Mouse (Mus musculus): Measurements from ENCODE around the gene Il21. TPM values are rescaled to one million over a fixed set of nuclear protein-coding genes. Genes with fewer than 3 reads are reported as not detected.

The Il21 gene
- not detected in 2 replicates for polyA plus RNA-seq (2015; fragmentation: Nextera tagmentation; extraction: Ambion mirVana)

DNA sequence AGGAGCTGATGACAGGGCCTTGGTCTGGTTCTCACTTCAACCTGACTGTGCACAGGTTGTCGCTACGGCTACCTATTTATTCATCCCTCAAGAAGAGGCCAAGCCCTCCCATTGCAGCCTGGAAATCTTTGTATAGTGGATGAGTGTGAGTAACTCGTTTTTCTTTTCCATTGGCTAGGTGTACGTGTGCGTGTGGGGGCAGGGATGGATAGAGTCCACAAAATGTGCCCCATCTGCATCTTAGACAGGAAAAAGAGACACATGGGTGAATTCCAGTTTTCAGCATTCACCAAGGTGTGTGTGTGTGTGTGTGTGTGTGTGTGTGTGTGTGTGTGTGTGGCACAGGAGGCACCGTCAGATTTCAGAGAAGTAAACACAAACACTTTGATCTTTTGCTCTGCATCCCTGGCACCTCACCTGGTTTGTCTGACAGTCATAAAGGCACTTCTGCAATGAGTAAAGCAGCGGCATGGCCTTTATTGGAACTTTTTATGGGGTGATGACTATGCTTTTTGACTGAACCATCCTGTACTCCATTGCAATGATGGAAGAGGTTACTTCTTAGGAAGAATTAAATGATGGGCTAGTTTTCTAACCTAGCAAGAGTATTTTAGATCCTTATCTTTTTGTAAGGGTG is at the start of gene Il21:
Gene Il21, minus strand, starts transcription at position 51 of the 637 bp plus-strand sequence.
- H3K4me2 ChIP-seq: no peak within 1 kb of the TSS
- H3K9me3 ChIP-seq: no peaks in the 10 kb centered on the region
- ATAC-seq (ENCODE audit: insufficient number of reproducible peaks, low FRiP score, low TSS enrichment, low read depth): no peak
- no peak within 1 kb of the TSS for H3K4me3 ChIP-seq
- H3K9ac ChIP-seq: no peak within 1 kb of the TSS
- H3K4me1 ChIP-seq: no peaks in the 10 kb centered on the region
- H3K27me3 ChIP-seq: no peaks in the 10 kb centered on the region
- no peaks in the 10 kb centered on the region for H3K36me3 ChIP-seq
- 72% methylated on average over 7 of the region's 7 CpGs for WGBS
- H3K27ac ChIP-seq: no peak within 1 kb of the TSS

DNA sequence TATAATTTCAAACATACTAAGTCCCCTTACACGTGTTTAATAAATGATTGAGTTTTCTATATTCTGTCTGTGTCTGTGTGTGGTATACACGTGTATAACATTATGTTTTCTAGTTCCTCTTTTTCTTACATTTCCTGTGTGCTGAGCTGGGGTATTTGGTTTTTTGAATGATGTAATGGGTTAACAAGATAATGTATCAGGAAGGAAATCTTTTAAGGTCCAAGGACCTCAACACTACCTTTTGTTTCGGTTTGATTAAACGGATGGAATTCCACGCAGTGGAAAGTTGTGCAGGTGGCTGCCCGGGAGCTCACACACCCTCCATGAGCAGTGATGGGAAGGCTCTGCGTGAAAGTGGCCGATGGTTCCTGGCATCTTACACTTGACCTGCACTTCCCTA is 48.4 kb upstream of the Il21 start:
- Histone ChIP-seq H3K27ac (no peak overlapping the region), H3K9me3 (no peaks in the 10 kb centered on the region), H3K4me2 (no peak overlapping the region), H3K4me1 (no peaks in the 10 kb centered on the region), H3K9ac (no peak overlapping the region), H3K36me3 (no peaks in the 10 kb centered on the region), H3K4me3 (no peak overlapping the region), H3K27me3 (no peaks in the 10 kb centered on the region)
- 71% methylated on average over 8 of the region's 8 CpGs for WGBS
- ATAC-seq (ENCODE audit: insufficient number of reproducible peaks, low FRiP score, low TSS enrichment, low read depth): no peak

GRCm38 (mm10) chr3:37280221-37280620 is 47.8 kb upstream of the Il21 start:
- no peaks in the 10 kb centered on the region for H3K9me3 ChIP-seq
- no peak for ATAC-seq (ENCODE audit: insufficient number of reproducible peaks, low FRiP score, low TSS enrichment, low read depth)
- no peaks in the 10 kb centered on the region for H3K27me3 ChIP-seq
- no peak overlapping the region for H3K4me3 ChIP-seq
- no peak overlapping the region for H3K9ac ChIP-seq
- H3K36me3 ChIP-seq: no peaks in the 10 kb centered on the region
- WGBS: 81% methylated on average over 1 of the region's 1 CpGs
- H3K27ac ChIP-seq: no peak overlapping the region
- H3K4me1 ChIP-seq: no peaks in the 10 kb centered on the region
- H3K4me2 ChIP-seq: no peak overlapping the region

DNA sequence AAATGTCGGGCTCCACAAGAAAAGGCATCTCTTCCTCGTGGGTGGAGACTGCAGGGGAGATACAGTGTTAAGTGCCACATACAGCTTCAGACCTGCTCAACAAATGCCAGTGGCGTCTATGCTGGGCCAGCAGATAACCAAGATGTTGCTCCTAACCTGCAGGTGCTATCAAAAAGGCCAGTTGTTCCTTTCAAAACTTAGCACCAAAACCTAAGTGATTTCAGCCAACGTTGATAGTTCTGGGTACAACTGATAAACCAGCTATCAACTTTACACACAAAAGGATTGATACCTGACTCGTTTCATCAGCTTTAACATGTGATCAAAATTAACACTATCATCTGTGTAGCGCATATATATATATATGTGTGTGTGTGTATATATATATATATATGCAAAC is 42.2 kb upstream of the Il21 start:
- Histone ChIP-seq H3K27me3 (no peaks in the 10 kb centered on the region), H3K4me1 (no peaks in the 10 kb centered on the region), H3K9ac (no peak overlapping the region), H3K9me3 (no peaks in the 10 kb centered on the region), H3K4me2 (no peak overlapping the region), H3K4me3 (no peak overlapping the region), H3K27ac (no peak overlapping the region), H3K36me3 (no peaks in the 10 kb centered on the region)
- no peak for ATAC-seq (ENCODE audit: insufficient number of reproducible peaks, low FRiP score, low TSS enrichment, low read depth)
- 78% methylated on average over 6 of the region's 6 CpGs for WGBS

GRCm38 (mm10) chr3:37273092-37273491 is 40.7 kb upstream of the Il21 start:
- Histone ChIP-seq H3K9ac (no peak overlapping the region), H3K4me3 (no peak overlapping the region), H3K27ac (no peak overlapping the region), H3K36me3 (no peaks in the 10 kb centered on the region), H3K4me1 (no peaks in the 10 kb centered on the region), H3K4me2 (no peak overlapping the region), H3K27me3 (no peaks in the 10 kb centered on the region), H3K9me3 (no peaks in the 10 kb centered on the region)
- no peak for ATAC-seq (ENCODE audit: insufficient number of reproducible peaks, low FRiP score, low TSS enrichment, low read depth)
- 80% methylated on average over 7 of the region's 7 CpGs for WGBS

DNA sequence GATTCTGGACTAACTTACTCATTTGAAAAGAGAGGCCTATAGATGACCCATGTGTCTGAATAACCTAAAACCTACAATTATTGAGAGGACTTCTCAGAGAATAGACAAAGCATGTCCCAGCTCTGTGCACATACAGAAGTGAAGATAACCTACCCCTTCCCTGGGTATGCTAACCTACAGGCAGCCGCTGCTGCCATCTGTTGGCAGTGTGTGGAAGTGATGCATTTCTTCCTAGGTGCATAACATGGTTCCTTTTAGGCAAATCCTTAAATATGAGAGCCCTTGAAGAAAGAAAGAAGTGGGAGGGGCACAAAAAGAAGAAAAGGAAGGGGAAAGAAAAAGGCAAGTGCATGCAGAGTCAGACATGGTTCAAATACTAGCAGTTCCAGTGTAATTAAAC is 38.8 kb upstream of the Il21 start:
- no peak overlapping the region for H3K9ac ChIP-seq
- ATAC-seq (ENCODE audit: insufficient number of reproducible peaks, low FRiP score, low TSS enrichment, low read depth): no peak
- no peaks in the 10 kb centered on the region for H3K27me3 ChIP-seq
- no peak overlapping the region for H3K4me3 ChIP-seq
- H3K27ac ChIP-seq: no peak overlapping the region
- 0% methylated on average over 1 of the region's 1 CpGs for WGBS
- no peak overlapping the region for H3K4me2 ChIP-seq
- no peaks in the 10 kb centered on the region for H3K36me3 ChIP-seq
- no peaks in the 10 kb centered on the region for H3K9me3 ChIP-seq
- no peaks in the 10 kb centered on the region for H3K4me1 ChIP-seq

- no peak overlapping the region for H3K9ac ChIP-seq
- H3K27me3 ChIP-seq: no peaks in the 10 kb centered on the region
- no peaks in the 10 kb centered on the region for H3K4me1 ChIP-seq
- H3K9me3 ChIP-seq: no peaks in the 10 kb centered on the region
- no peak for ATAC-seq (ENCODE audit: insufficient number of reproducible peaks, low FRiP score, low TSS enrichment, low read depth)
- no peak overlapping the region for H3K4me2 ChIP-seq
- H3K4me3 ChIP-seq: no peak overlapping the region
- WGBS: 79% methylated on average over 4 of the region's 4 CpGs
- no peak overlapping the region for H3K27ac ChIP-seq
- no peaks in the 10 kb centered on the region for H3K36me3 ChIP-seq
These were observed 37.5 kb upstream of the Il21 start for GRCm38 (mm10) chr3:37269926-37270325.

DNA sequence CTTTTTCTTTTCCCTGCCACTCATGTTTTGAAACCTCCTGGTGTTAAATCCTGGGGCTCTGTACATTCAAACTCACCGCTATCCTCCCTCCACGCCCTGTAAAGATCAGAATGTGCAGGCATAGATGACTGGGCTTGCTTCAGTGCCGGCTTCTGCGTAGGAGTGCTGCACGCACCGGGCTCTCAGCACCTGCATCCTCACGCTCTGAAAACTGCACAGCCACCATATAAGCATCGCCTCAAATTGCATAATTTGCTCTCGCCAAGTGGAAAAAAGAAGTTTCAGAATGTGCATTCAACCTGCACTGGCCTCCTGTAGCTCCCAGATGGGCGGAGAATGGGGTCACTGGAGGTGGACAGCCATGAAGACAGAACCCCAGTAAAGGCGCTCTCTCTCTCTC is 35.9 kb upstream of the Il21 start:
- Histone ChIP-seq H3K27me3 (no peaks in the 10 kb centered on the region), H3K4me1 (no peaks in the 10 kb centered on the region), H3K9ac (no peak overlapping the region), H3K36me3 (no peaks in the 10 kb centered on the region), H3K4me3 (no peak overlapping the region), H3K4me2 (no peak overlapping the region), H3K9me3 (no peaks in the 10 kb centered on the region), H3K27ac (no peak overlapping the region)
- 82% methylated on average over 11 of the region's 11 CpGs for WGBS
- no peak for ATAC-seq (ENCODE audit: insufficient number of reproducible peaks, low FRiP score, low TSS enrichment, low read depth)

- ATAC-seq (ENCODE audit: insufficient number of reproducible peaks, low FRiP score, low TSS enrichment, low read depth): no peak
- Histone ChIP-seq H3K9ac (no peak overlapping the region), H3K27me3 (no peaks in the 10 kb centered on the region), H3K4me2 (no peak overlapping the region), H3K27ac (no peak overlapping the region), H3K4me1 (no peaks in the 10 kb centered on the region), H3K9me3 (no peaks in the 10 kb centered on the region), H3K4me3 (no peak overlapping the region), H3K36me3 (no peaks in the 10 kb centered on the region)
- 42% methylated on average over 10 of the region's 10 CpGs for WGBS
These were observed 27.0 kb upstream of the Il21 start for GRCm38 (mm10) chr3:37259331-37259999.

- Histone ChIP-seq H3K9ac (no peak overlapping the region), H3K4me1 (no peaks in the 10 kb centered on the region), H3K4me3 (no peak overlapping the region), H3K27me3 (no peaks in the 10 kb centered on the region), H3K27ac (no peak overlapping the region), H3K4me2 (no peak overlapping the region), H3K9me3 (no peaks in the 10 kb centered on the region), H3K36me3 (no peaks in the 10 kb centered on the region)
- 86% methylated on average over 15 of the region's 15 CpGs for WGBS
- no peak for ATAC-seq (ENCODE audit: insufficient number of reproducible peaks, low FRiP score, low TSS enrichment, low read depth)
These were observed 25.3 kb upstream of the Il21 start for GRCm38 (mm10) chr3:37257776-37258175.

DNA sequence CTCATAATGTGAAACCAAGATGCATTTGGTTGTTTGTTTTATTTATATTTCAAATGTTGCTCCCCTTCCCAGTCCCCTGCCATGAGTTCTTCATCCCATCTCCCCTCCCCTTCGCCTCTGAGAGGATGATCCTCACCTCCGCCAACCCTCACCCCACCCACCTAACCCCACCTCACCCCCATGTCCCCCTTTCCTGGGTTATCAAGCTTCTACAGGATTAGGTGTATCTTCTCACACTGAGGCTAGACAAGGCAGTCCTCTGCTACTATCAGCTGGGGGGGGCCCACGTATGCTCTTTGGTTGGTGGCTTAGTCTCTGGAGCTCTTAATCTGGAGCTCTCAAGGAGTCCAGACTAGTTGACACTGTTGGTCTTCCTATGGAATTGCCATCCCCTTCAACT is 18.5 kb upstream of the Il21 start:
- no peaks in the 10 kb centered on the region for H3K4me1 ChIP-seq

GRCm38 (mm10) chr3:37235025-37235424 is 2.6 kb upstream of the Il21 start:
- no peaks in the 10 kb centered on the region for H3K27me3 ChIP-seq
- H3K9ac ChIP-seq: no peak overlapping the region
- H3K4me1 ChIP-seq: no peaks in the 10 kb centered on the region
- no peak for ATAC-seq (ENCODE audit: insufficient number of reproducible peaks, low FRiP score, low TSS enrichment, low read depth)
- 71% methylated on average over 4 of the region's 4 CpGs for WGBS
- no peaks in the 10 kb centered on the region for H3K9me3 ChIP-seq
- no peaks in the 10 kb centered on the region for H3K36me3 ChIP-seq
- no peak overlapping the region for H3K4me2 ChIP-seq
- no peak overlapping the region for H3K27ac ChIP-seq
- no peak overlapping the region for H3K4me3 ChIP-seq

More for the DNA sequence above, 18.5 kb upstream of the Il21 start:
- no peak for ATAC-seq (ENCODE audit: insufficient number of reproducible peaks, low FRiP score, low TSS enrichment, low read depth)
- 90% methylated on average over 3 of the region's 3 CpGs for WGBS
- Histone ChIP-seq H3K36me3 (no peaks in the 10 kb centered on the region), H3K9me3 (no peaks in the 10 kb centered on the region), H3K27me3 (no peaks in the 10 kb centered on the region), H3K27ac (no peak overlapping the region), H3K9ac (no peak overlapping the region), H3K4me3 (no peak overlapping the region), H3K4me2 (no peak overlapping the region)
